Mouse (Mus musculus) embryonic facial prominence, embryonic 10.5 days (tissue): Measurements from ENCODE around the gene Naip1. TPM values are rescaled to one million over a fixed set of nuclear protein-coding genes. Genes with fewer than 3 reads are reported as not detected.
"Not testable (repeated sequence)": the region's sequence is repeated elsewhere in the genome, so short reads cannot be mapped to it uniquely, and the experiment has no call there.

Experiments used
- DNase-seq: peaks from one replicate; pipeline ENCODE4 v3.0.0-alpha.2; 2017; ENCODE audit warnings: low spot score
- H3K27ac ChIP-seq: fragments of 300-500 bp; sonication (generic); replicated peaks from 2 replicates; pipeline ENCODE4 v1.5.1; 2016; ENCODE audit warnings: mild to moderate bottlenecking
- H3K27me3 ChIP-seq: fragments of 300-500 bp; sonication (generic); replicated peaks from 2 replicates; pipeline ENCODE4 v1.6.1; 2016; ENCODE audit warnings: low read depth, mild to moderate bottlenecking; ENCODE audit not compliant: poor library complexity, severe bottlenecking
- H3K36me3 ChIP-seq: fragments of 300-500 bp; sonication (generic); replicated peaks from 2 replicates; pipeline ENCODE4 v1.6.1; 2016; ENCODE audit warnings: mild to moderate bottlenecking, moderate library complexity
- H3K4me1 ChIP-seq: fragments of 300-500 bp; sonication (generic); 2 replicates; pipeline ENCODE4 v1.6.1; 2016
- H3K4me3 ChIP-seq: fragments of 300-500 bp; sonication (generic); 2 replicates; pipeline ENCODE4 v1.5.1; 2016; ENCODE audit warnings: mild to moderate bottlenecking, moderate library complexity
- H3K9me3 ChIP-seq: fragments of 300-500 bp; sonication (generic); 2 replicates; pipeline ENCODE4 v1.6.1; 2016; ENCODE audit warnings: mild to moderate bottlenecking
- WGBS: fragments of 180-500 bp; shearing (Covaris S2); methylation state at CpG from one replicate; pipeline ENCODE4 v1.1.7; 2016; 5-methylcytosine and 5-hydroxymethylcytosine counted together
- polyA plus RNA-seq: library from polyadenylated mRNA; unstranded; fragments of >200 nt; fragmentation: Nextera tagmentation; extraction: Ambion mirVana; gene quantifications from 2 replicates; pipeline ENCODE4 v1.2.1, GENCODE M21; 2016

The Naip1 gene
- not detected in 2 replicates for polyA plus RNA-seq

DNA sequence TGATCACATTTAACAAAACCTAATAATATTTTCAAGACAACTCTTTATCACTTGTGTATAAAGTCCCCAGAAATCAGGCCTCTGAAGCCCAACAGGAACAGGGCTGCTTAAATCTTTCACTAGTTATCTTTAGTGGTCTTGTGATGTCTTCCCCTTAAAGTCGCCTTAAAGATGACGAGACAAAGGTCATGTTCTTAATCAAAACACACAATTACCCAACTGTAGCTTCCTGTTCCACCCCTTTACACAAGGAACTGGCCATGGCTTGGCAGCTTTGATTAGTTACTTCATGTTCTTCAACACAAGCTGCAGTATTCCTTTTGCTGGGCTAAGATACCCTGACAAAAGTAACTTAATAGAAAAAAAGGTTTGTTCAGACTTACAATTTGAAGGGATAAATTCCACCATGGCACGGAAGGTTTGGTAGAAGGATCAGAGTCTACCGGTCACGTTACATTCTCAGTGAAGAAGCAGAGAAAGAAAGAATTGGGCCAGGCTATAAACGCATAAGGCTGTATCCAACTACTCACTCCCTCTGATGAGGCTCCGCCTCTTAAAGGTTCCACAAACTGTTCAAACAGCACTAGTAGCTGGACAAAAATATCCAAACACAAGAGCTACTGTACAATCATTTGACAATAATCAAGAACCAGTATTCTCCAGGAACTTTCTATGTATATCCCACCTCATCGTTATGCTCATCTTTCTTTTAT is at the start of gene Naip1:
TSS of gene Naip1 (minus strand) at position 455 of the 713 bp plus-strand sequence.
- DNase-seq, H3K27ac ChIP-seq, H3K9me3 ChIP-seq, H3K4me3 ChIP-seq, H3K4me1 ChIP-seq, H3K27me3 ChIP-seq, H3K36me3 ChIP-seq: not testable (repeated sequence)
- WGBS: 88% methylated on average over 8 of the region's 8 CpGs

DNA sequence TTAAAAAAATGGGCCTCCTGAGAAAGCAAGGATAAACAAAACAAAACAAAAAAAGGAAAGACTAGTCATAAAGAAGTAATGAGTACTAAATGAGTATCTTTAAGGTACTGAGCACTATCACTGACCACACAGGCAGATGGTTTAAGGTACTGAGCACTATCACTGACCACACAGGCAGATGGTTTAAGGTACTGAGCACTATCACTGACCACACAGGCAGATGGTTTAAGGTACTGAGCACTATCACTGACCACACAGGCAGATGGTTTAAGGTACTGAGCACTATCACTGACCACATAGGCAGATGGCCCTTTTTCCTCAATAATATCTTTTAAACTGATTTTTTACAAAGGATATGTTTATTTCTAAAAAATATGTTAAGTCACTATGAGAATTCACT is 47.0 kb upstream of the Naip1 start:
- H3K36me3 ChIP-seq, H3K27me3 ChIP-seq, H3K4me3 ChIP-seq, H3K27ac ChIP-seq, H3K4me1 ChIP-seq, H3K9me3 ChIP-seq, DNase-seq: not testable (repeated sequence)

- 87% methylated on average over 4 of the region's 4 CpGs for WGBS
- Histone ChIP-seq H3K27me3 (no peaks in the 10 kb centered on the region), H3K4me3 (no peak overlapping the region), H3K4me1 (peaks cover 7% of the 10 kb centered on the region), H3K9me3 (no peaks in the 10 kb centered on the region), H3K36me3 (no peaks in the 10 kb centered on the region), H3K27ac (no peak overlapping the region)
- DNase-seq: no peak
These were observed 42.7 kb upstream of the Naip1 start for GRCm38 (mm10) chr13:100495337-100495736.

- H3K4me1 ChIP-seq, H3K27me3 ChIP-seq, H3K9me3 ChIP-seq, H3K4me3 ChIP-seq, DNase-seq, H3K27ac ChIP-seq, H3K36me3 ChIP-seq: not testable (repeated sequence)
- 58% methylated on average over 8 of the region's 8 CpGs for WGBS
These were observed 41.7 kb upstream of the Naip1 start for GRCm38 (mm10) chr13:100494370-100494769.

DNA sequence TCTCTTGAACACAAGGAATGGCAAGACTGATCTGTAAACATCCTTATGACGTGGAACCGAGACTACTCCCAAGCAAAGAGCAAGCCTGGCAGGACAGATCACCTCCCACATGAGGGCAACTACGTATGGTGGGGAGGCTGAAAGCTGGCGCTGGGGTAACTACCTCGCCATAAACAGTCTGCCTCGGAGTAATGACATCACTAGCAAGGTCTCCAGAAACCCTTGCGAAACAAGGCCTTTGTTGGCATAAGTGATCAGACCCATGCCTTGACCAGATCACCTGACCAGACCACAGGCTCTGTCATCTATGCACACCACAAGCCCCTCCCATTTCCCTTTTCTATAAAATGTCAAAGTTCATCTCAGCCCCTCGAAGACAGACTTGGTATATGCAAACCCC is 40.6 kb upstream of the Naip1 start:
- no peak overlapping the region for H3K4me3 ChIP-seq
- H3K9me3 ChIP-seq: no peaks in the 10 kb centered on the region
- peaks cover 15% of the 10 kb centered on the region for H3K36me3 ChIP-seq
- DNase-seq: no peak
- H3K27me3 ChIP-seq: no peaks in the 10 kb centered on the region
- no peak overlapping the region for H3K27ac ChIP-seq
- H3K4me1 ChIP-seq: peaks cover 7% of the 10 kb centered on the region
- 75% methylated on average over 8 of the region's 8 CpGs for WGBS

DNA sequence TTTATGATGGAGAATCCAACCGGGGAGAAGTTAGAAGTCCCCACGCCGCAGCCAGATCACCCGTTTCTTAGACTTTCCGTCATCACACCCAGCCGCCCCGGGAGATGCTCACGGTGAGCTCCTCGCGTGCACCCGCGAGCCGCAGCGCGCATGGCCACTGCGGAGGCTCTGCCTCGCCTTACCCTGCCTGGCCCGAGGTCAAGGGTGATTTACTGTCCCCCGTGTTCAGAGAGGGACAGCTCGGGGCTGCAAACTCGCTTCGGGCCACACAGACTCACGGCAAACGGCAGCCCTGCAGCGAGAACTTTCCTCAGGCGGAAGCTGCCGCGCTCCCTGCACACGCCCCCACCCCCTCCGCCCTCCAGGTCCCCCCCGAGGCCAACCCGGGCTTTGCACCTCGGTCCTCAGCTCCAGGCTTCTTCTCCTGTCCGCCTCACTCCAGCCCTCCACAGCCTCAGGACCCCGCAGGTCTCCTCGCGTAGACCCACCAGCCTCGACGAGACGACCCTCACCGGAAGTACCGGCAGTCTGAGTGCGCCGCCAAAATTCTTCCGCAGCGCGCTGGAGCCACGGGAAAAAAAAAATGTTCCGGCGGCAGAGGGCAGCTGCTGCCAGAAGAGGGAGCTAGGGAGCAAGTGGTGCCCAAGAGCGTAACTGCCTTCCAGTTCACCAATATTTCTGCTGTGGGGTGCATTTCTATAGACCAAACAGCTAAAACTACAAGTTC is 39.6 kb upstream of the Naip1 start, which contains the start of gene Gtf2h2:
TSS of gene Gtf2h2 (minus strand) at position 519 of the 727 bp plus-strand sequence.
- no peaks in the 10 kb centered on the region for H3K27me3 ChIP-seq
- WGBS: under 1% methylated on average over 51 of the region's 51 CpGs
- H3K36me3 ChIP-seq: peaks cover 26% of the 10 kb centered on the region
- DNase-seq: peak; percentile 89
- H3K4me3 ChIP-seq: peak within 1 kb of the TSS; percentile 95
- peak within 1 kb of the TSS; percentile 94 for H3K27ac ChIP-seq
- H3K4me1 ChIP-seq: peaks cover 7% of the 10 kb centered on the region
- no peaks in the 10 kb centered on the region for H3K9me3 ChIP-seq

DNA sequence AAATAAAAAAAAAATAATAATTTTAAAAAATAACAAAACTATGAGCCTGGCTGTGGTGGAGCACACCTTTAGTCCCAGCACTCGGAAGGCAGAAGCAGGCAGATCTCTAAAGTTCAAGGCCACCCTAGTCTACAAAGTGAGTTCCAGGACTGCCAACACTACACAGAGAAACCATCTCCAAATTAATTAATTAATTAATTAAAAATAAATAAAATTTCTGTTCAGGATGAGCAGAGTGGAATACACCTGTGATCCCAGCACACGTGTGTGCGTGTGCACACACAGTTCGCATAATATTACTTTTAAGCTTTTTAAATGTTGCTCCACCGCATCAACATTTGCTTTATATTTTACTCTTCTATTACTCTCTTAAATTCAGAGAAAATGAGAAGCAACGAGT is 39.0 kb upstream of the Naip1 start:
- Histone ChIP-seq H3K4me3 (peak overlapping the region; percentile 95), H3K9me3 (no peaks in the 10 kb centered on the region), H3K27me3 (no peaks in the 10 kb centered on the region), H3K4me1 (peaks cover 7% of the 10 kb centered on the region), H3K36me3 (peaks cover 32% of the 10 kb centered on the region), H3K27ac (peak overlapping the region; percentile 94)
- 13% methylated on average over 6 of the region's 6 CpGs for WGBS
- no peak for DNase-seq

GRCm38 (mm10) chr13:100490424-100490823 is 37.8 kb upstream of the Naip1 start:
- Histone ChIP-seq H3K9me3 (no peaks in the 10 kb centered on the region), H3K27ac (no peak overlapping the region), H3K4me3 (no peak overlapping the region), H3K27me3 (no peaks in the 10 kb centered on the region), H3K4me1 (peaks cover 7% of the 10 kb centered on the region), H3K36me3 (peaks cover 41% of the 10 kb centered on the region)
- DNase-seq: no peak
- WGBS: 91% methylated on average over 5 of the region's 5 CpGs

DNA sequence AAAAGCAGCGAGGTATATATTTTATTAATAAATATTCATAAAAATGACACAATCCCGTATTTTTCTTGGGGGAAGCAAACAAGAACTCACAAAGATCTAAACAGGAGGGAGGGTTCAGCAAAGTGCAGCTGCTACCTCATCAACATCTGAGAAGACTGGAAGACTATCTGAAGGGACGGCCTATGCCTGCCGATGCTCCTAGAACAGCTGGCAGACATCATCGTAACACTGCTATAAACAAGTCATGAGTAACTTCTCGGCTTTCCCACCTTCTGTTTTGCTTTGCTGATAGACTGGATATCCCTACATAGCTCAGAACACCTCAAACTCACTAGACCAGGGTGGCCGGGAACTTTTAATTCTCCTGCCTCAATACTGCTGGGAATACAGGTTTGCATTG is 30.9 kb upstream of the Naip1 start:
- 93% methylated on average over 7 of the region's 7 CpGs for WGBS
- Histone ChIP-seq H3K27ac (no peak overlapping the region), H3K27me3 (no peaks in the 10 kb centered on the region), H3K36me3 (peaks cover 97% of the 10 kb centered on the region), H3K4me1 (no peaks in the 10 kb centered on the region), H3K9me3 (no peaks in the 10 kb centered on the region), H3K4me3 (no peak overlapping the region)
- DNase-seq: no peak

DNA sequence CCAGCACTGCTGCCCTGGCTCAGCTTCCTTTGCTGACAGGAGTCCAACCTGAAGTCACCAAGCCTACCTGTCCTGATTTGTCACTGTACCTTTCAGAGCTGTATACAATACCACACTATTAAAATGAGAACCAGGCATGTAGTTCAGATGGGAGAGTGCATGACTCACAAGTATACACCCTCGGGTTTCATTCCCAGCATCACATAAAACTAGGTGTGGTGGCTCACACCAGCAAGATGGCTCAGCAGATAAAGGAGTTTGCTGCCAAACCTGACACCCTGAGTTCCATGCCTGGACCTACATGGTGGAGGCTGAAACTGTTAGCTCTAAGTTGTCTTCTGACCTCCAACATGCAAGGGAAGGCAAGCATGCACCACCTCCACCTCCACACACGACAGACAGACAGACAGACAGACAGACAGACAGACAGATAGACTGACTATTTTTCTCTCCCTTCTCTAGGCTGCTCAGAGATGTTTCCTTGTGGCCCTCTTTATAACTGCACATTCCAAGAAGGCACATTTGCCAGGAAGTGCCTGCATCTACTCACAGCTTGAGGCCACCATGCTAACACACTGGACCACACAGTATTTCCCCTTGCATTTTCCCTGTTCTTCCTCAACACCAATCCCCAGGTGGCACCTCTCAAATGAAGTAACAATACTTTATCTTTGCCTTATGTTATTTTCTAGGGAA is 11.0 kb upstream of the Naip1 start:
- 90% methylated on average over 2 of the region's 2 CpGs for WGBS
- DNase-seq: no peak
- H3K36me3 ChIP-seq: peaks cover 86% of the 10 kb centered on the region
- H3K27me3 ChIP-seq: no peaks in the 10 kb centered on the region
- peaks cover 11% of the 10 kb centered on the region; the same call in 1 of the 2 replicates for H3K9me3 ChIP-seq
- no peaks in the 10 kb centered on the region for H3K4me1 ChIP-seq
- H3K27ac ChIP-seq: no peak overlapping the region
- H3K4me3 ChIP-seq: no peak overlapping the region

DNA sequence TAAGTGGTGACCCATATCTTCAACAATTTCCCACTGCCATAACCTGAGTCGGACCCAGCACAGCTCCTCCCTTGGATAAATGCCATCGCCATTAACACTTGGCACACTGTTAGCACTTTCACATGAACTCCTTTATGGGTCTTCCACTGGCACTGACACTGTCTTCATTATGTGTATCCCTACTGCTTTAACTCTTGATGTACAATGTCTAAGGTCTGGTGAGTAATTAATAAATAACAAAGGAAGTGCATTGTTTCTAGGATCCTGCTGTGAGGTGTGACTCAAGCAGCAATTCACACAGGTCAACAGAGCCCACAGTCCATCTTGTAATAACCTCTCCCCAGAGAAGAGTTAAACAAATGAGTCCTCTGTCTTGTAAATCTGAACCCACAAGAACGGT is 8.7 kb upstream of the Naip1 start:
- Histone ChIP-seq H3K27me3 (no peaks in the 10 kb centered on the region), H3K4me1 (no peaks in the 10 kb centered on the region), H3K27ac (no peak overlapping the region), H3K4me3 (no peak overlapping the region), H3K36me3 (peaks cover 63% of the 10 kb centered on the region), H3K9me3 (no peaks in the 10 kb centered on the region)
- DNase-seq: no peak
- WGBS: 91% methylated on average over 3 of the region's 3 CpGs

GRCm38 (mm10) chr13:100449495-100449894 is 3.2 kb downstream of the Naip1 start:
- 84% methylated on average over 1 of the region's 1 CpGs for WGBS
- Histone ChIP-seq H3K27ac (no peak overlapping the region), H3K4me1 (no peaks in the 10 kb centered on the region), H3K36me3 (no peaks in the 10 kb centered on the region), H3K27me3 (no peaks in the 10 kb centered on the region), H3K4me3 (no peak overlapping the region), H3K9me3 (no peaks in the 10 kb centered on the region)
- DNase-seq: no peak
